Mouse (Mus musculus): ENCODE results near the gene Trp53tg5. TPM values are rescaled to one million over a fixed set of nuclear protein-coding genes. Genes with fewer than 3 reads are reported as not detected.

Trp53tg5 gene
- total RNA-seq, 4 experiments from 2014 or later: not detected

DNA sequence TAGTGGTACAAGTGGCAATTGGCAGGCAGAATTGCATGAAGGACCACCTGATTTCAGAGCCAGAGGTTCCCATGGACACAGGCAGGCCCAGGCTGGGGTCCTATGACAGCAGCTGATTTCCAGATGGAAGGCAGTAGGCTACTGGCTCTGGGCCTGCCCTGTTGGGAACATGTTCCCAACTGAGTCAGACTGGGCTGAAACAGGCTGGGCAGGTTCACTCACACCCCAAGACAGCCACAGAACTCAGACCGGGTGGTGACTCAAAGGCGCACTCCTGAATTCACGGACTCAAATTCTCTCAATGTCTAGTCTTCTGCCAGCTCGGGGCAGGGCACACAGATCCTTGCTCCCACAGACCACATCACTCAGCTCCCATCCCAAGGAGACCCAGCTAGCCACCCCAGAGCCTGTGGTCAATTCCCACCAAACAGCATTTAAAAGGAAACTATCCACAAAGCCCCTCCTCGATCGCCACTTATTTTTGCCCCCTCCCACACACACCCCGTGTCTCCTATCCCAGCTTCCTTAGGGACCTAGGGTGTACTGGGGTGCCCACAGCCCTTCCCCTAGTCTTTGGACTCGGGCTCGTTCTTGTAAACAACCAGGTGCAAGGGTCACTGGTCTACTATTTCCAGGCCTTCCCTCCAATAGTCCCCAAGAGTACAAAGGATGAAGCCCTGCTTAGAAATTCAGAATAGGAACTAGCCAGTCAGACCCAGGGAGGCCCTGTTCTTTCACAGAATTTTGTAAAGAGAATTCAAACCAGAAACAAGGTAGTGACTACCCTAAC, 41.7 kb downstream of the Trp53tg5 start:
- DNase-seq: no peak

DNA sequence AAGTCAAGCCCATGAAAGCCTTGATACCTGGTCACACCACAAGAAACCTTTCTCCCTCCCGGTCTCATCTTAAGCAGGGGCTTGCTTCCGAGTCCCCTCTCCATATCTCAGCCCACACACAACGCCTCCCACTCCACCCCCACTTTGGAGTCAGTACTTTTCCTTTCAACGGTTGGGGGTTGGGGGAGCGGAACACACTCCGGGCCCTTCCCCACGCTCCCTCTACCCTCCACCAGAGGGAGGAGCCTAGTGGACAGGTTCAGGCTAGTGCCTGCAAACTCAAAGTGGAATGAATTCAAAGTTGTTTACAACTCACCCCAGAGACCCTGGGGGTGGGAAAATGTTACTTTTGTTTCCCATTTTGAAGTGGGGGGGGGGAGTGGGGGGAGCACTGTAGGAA, 42.8 kb downstream of the Trp53tg5 start:
- DNase-seq: no peak

DNA sequence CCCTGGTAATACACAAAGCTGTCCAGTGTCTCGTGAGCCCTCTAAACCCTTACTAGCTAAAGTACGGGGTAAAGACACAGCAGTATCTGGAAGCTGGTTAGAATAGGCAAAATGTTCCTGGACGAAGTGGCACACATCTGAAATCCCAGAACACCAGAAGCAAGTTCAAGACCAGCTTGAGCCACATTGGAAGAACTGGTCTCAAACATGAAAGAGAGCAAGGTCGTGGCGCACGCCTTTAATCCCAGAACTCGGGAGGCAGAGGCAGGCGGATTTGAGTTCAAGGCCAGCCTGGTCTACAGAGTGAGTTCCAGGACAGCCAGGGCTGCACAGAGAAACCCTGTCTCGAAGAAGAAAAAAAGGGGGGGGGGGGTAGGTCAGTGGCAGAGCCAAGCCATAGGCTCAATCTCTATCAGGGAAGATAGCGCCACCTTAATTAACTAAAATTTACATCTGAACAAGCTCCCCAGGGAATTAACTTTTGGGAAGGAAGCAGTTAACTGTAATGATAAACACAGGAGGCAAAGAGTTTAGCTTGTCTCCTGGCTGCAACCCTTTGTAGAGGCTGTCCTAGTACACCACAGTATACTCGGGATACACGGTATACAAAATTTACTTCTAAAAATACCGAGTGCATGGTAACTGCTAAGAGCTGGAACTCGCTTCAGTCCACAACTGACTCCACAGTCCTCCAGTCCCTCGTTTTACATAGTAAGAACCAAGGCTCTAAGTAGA, 43.5 kb downstream of the Trp53tg5 start:
- no peak for DNase-seq

DNA sequence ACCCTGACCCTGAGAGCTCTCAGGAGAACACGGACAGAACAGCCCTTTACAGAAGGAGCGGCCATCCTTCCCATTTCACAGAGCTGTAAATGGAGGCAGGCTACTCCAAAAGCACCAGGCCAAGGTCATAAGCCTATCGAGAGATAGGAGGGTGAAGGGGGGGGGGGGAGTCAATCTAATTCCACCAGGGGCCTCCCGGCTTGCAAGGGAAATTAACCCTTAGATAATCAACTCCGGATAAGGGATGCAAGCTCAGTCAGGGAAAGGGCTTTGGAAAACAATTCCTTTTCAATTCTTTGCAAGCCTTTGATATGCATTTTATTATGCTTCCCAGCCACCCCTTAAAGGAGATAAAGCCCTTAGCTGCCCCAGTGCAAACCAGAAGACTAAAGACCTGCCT, 45.1 kb downstream of the Trp53tg5 start:
- DNase-seq: no peak

DNA sequence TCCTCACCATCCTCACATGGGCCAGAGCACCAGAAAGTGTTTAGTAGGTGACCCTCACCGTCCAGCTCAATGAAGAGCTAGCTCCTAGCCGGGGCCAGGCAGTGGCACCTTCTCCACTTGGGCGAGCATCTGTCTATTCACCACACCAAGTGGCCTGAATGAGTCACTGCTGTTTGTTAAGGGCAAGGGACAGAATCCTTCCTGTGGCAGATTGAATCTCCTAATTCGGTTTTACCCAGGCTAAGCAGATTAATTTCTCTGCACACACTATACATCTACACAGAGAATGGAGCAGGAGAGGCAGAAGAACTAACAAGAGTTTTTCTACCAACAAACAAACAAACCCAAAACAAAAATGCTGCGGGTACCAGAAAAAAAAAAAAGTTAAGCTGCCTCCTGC, 46.6 kb downstream of the Trp53tg5 start:
- DNase-seq: no peak

DNA sequence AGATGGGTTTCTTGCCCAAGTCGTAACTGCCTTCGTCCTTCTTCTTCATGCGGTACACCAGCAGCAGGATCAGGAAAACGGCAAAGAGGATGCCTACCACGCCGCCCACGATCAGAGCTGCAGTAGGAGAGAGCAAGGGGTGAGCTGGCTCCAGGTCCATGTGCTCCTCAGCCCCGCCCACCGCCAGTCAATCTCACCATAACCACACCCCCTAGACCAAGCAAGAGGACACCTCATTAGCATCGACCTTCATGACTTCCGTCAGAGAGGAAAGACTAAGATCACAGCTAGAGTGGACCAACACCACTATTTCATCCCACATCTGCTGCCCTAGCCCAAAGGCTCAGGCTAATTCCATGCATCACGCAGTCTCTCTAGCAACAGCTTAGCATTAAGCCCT, 47.4 kb downstream of the Trp53tg5 start:
- no peak for DNase-seq

DNA sequence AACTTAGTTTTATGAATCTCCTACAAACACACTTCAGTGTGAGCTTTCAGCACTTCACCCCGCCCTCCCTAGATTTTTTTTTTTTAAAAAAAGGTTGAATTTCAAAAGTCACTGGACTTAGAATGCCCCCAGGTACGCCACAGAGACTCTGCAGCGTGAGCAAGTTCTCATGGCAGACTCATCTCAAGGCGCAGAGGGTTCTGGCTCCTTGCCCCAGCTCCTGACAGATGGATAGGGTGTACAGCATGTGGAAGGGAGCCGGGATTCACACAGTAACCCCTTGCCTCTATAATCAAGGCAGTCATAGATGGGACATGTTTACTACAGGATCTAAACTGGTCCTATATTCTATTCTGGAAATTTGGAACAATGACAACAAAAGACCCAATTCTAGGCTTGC, 48.1 kb downstream of the Trp53tg5 start:
- DNase-seq: no peak

DNA sequence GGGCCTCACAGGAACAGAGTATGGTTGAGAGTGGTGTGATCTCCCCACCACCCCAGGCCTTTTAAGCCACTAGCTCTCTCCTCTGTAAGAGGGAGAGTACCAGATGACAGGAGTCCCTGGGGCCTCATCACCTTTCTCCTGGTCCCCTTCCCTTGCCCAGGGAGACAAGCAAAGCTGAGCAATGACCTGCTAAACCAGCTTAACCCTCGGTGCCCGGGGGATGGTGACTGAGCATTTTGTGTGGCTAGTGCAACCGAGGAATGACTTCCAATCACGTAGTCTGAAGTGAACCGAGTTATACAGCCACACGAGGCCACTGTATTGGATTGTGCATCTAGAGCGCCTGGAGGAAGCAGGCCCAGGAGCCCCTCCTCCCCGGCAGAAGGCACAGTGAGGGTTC, 49.1 kb downstream of the Trp53tg5 start:
- DNase-seq: no peak

DNA sequence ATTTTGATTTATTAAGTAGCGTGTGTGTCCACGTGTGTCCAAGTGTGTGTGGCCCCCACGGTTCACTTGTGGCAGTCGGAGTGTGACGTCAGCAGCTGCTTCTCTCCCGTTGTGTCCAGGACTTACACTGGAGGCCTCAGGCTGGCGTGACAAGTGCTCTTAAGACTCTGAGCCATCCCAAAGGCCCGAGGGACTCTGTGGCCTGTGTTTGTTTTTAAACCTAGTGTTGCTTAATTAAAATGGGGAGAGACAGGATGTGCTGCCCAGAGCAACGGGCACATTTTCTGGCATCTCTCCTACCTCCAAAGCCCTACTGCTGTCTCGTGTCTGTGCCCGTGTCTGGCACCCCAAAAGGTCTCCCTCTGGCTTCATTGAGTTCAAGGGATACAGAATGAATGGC, 50.1 kb downstream of the Trp53tg5 start:
- no peak for DNase-seq

DNA sequence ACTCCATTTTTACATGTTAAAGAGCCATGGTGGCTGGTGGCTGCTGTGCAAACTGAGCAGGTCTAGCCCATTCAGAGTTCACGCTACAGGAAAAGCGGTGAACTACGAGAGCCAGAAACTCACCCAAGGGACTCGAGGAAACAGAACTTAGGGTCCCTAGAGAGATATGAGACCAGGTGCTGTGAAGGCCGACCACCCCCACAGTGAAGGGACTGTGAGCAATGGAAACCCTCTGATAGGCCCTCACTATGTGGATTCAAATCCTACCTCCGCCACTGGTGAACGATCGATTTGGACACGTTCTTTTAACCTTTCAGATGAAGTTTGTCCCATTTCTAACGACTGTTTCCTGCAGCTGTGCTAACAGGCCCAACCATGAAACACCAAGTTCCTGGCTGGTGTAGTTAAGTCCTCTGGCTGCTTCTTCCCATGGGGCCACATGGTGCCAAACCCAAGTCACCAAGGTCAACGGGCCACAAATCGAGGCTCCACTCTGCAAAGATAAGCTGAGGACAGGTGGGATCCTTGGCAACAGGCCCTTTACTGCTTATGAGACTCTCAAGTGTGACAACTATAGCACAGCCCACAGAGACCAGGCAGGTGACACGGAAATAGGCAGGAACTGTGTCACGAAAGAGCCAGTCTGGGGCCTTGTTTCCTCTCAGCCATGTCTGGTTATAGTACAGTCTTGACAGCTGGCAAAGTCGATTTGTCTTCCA, 50.7 kb downstream of the Trp53tg5 start:
- DNase-seq: no peak

DNA sequence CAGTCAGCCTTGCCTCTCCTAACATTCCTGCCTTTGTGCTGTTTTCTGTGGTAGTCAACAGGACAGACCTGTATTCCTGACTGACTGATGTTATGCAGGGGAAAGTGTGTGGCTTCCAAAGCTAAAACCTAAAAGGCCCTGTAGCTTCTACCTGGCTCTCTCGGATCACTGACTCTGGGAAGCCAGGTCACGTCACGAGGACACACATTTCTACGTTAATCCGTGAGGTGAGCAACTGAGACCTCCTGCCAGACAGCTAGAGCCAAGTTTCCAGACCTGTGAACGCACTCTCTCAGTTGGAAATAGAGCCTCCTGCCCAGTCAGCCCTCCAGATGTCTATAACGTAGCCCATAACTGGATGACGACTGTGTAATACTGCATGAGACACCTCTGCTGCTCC, 51.5 kb downstream of the Trp53tg5 start:
- DNase-seq: no peak

DNA sequence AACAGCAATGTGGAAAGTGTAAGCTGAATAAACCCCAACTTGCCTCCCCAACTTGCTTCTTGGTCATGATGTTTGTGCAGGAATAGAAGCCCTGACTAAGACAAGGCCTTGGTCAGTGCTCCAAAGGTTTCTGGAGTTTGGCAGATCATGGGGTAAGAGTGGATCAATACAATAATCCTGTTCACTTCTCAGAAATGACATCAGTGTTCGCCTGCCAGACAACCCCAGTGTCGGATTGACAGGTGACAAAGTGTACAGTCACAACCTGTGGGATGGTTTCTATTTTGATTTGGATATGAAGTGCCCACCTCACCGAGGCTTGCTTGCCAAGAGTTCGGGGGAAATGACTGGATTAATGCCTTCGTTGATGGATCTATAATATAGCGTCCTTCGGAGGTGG, 52.2 kb downstream of the Trp53tg5 start:
- DNase-seq: no peak

Other genes with a start within 250 kb of the Trp53tg5 start
- gene Svs2, start 235.3 kb downstream of the Trp53tg5 start, total RNA-seq (2022): not detected
- not detected for gene Svs3b, start 217.1 kb downstream of the Trp53tg5 start, total RNA-seq (2022)
- not detected for gene Svs4, start 195.3 kb downstream of the Trp53tg5 start, total RNA-seq (2022)
- not detected for gene Svs3a, start 184.5 kb downstream of the Trp53tg5 start, total RNA-seq (2022)
- not detected for gene Svs6, start 157.0 kb downstream of the Trp53tg5 start, total RNA-seq (2022)
- 1 to 10 TPM in 3 of 4 experiments, under 1 TPM in 1; 0.51 to 2.4 (median 2.3) TPM for gene Svs5, start 141.0 kb downstream of the Trp53tg5 start, total RNA-seq (2022)
- gene Slpi, start 84.6 kb downstream of the Trp53tg5 start, total RNA-seq (2022): 10 to 100 TPM in 3 of 4 experiments, 1 to 10 TPM in 1; 8.5 to 24.2 (median 22.2) TPM
- not detected for gene Rbpjl, start 70.6 kb downstream of the Trp53tg5 start, total RNA-seq (2022)
- under 1 TPM; 0.38 to 0.81 (median 0.67) TPM for gene Matn4, start 68.6 kb downstream of the Trp53tg5 start, total RNA-seq (2022)
- gene Sdc4, start 29.8 kb downstream of the Trp53tg5 start, total RNA-seq (2022): 100 to 1,000 TPM in 2 of 4 experiments, 10 to 100 TPM in 2; 89.0 to 114 (median 105) TPM
- 10 to 100 TPM; 26.2 to 34.8 (median 30.9) TPM for gene Sys1, start 16.8 kb downstream of the Trp53tg5 start, total RNA-seq (2022)
- 1 to 10 TPM in 3 of 4 experiments, not detected in 1; 2.3 to 7.3 (median 4.6) TPM for gene Gm20458, start 12.8 kb downstream of the Trp53tg5 start, total RNA-seq (2022)
- 10 to 100 TPM in 2 of 4 experiments, 1 to 10 TPM in 2; 5.4 to 18.3 (median 11.6) TPM for gene Dbndd2, start 12.4 kb upstream of the Trp53tg5 start, total RNA-seq (2022)
- 10 to 100 TPM; 75.7 to 93.8 (median 88.6) TPM for gene Pigt, start 23.8 kb upstream of the Trp53tg5 start, total RNA-seq (2022)
- gene Wfdc2, start 88.7 kb upstream of the Trp53tg5 start, total RNA-seq (2022): not detected
- not detected for gene Spint3, start 99.7 kb upstream of the Trp53tg5 start, total RNA-seq (2022)
- under 1 TPM; 0.38 to 0.77 (median 0.52) TPM for gene Wfdc6a, start 111.7 kb upstream of the Trp53tg5 start, total RNA-seq (2022)
- gene Eppin, start 119.9 kb upstream of the Trp53tg5 start, total RNA-seq (2022): not detected
- gene Wfdc6b, start 139.8 kb upstream of the Trp53tg5 start, total RNA-seq (2022): not detected
- under 1 TPM in 2 of 4 experiments, not detected in 2; 0.35 to 0.89 TPM for gene Wfdc8, start 139.9 kb upstream of the Trp53tg5 start, total RNA-seq (2022)
- not detected for gene Wfdc16, start 165.1 kb upstream of the Trp53tg5 start, total RNA-seq (2022)
- gene Wfdc10, start 182.3 kb upstream of the Trp53tg5 start, total RNA-seq (2022): not detected
- gene Wfdc9, start 182.9 kb upstream of the Trp53tg5 start, total RNA-seq (2022): not detected
- gene Wfdc11, start 200.4 kb upstream of the Trp53tg5 start, total RNA-seq (2022): not detected
- gene Wfdc13, start 211.4 kb upstream of the Trp53tg5 start, total RNA-seq (2022): not detected
- gene Spint4, start 224.8 kb upstream of the Trp53tg5 start, total RNA-seq (2022): not detected
- gene Spint5, start 241.6 kb upstream of the Trp53tg5 start, total RNA-seq (2022): not detected